Mouse (Mus musculus) kidney, postnatal 4 days (tissue): ENCODE results near the gene Ccdc92.

Experiments
- DNase-seq, 2 experiments: peaks; one replicate each; pipeline ENCODE4 v3.0.0; 2021; ENCODE audit warnings: mixed read lengths in 2 of 2

Ccdc92 gene

DNA sequence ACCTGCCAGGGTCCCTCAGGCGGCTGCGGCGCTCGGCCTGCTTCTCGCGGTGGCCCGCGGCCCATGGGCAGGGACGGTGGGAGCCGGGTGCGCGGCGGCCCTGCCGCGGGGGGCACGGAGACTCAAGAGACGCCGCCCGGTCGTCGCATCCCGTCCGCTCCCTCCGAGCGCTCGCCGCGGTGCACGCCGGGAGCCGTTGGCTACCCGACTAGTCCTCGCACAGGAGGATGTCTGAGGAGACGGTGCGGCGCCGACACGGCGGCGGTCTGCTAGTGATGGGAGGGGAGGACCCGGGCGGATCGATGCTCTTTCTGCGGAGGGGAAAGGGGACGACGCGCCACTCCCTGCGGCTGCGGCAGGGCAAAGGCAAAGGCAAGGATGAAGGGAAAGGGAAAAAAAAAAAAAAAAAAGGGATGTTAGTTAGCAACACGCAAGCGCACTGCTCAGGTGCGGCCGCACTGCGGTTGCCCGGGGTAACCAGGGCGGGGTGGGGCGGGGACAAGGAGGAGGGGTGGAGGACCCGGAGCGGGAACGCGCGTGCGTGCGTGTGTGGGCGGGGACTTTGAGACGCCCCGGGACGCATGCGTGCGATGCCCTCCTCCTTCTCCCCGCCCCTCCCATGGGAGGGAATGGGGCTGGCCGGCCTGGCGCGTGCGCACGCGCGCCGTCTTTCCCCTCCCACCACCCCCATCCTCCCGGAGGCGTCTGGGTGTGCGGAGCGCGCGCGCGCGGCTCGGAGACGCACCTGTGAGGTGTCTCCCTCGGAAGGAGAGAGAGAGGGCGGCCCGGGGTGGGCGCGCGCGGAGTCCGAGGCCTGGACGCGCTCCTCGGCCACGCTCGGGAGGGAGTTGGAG, at the start of gene Ccdc92, which contains the start of gene Zfp664:
Gene Ccdc92 (minus strand): TSS at position 412 of the 854 bp plus-strand sequence.
Gene Zfp664 (plus strand): TSS at position 679 of the 854 bp plus-strand sequence.
- DNase-seq, result peak; percentile 98 to 99

DNA sequence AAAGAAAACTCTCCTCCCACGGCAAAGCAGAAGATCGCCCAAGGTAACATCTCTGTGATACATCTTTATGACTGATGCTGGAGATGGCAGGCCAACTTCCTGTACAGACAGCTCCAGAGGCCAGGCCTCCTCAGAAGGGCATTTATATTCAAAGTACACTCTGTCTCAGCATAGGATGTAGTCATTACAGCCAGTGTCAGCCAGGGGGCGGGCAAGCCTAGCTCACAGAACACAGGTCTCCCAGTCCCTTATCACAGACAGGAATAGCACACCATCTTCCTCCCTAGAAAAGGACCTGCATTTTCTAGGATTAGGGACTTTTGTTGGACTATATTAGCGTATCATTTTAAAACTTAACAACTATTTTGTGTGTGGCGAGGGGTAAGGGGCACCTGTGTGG, 46.6 kb upstream of the Ccdc92 start:
- DNase-seq, result peak; percentile 89 to 92

DNA sequence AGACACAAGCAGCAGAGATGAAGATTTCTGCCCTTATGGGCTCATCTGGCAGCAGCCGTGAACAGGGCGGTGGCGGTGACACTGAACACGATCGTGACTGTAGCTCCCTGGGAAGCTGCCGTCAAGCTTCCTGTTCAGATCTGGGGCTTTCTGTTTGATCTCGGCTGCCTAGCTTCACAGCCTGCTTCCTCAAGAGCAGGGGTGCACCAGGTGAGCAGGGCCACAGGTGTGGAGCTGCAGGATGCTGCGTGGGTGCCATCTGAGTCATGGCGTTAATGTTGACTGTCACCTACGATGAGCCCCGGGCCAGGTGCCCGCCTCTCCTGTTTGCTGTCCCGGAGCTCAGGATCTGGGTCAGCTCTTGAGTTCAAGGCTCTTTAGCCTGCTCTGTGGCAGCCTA, 44.7 kb upstream of the Ccdc92 start:
- no peak for DNase-seq

DNA sequence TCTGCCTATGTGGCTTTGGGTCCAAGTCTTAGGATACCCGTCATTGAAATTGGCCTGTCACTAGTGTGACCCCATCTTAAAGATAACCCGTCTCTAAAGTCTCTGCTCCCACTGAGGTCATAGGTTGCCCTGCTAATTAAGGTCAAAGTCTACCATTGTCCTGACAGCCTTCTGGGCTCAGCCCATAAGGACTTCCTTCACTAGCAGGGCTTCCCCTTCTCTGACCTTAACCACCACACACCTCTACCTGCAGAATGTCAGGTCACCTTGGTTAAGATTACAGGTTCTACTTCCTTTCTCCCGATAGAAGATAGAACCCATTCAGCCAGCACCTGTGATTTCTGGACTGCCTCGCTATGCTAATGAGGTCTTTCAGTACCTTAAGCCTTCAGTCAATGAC, 41.6 kb upstream of the Ccdc92 start:
- no peak for DNase-seq

- no peak for DNase-seq
Measured at GRCm38 (mm10) chr5:124902195-124902594, 40.0 kb upstream of the Ccdc92 start.

- DNase-seq, result no peak
Measured at GRCm38 (mm10) chr5:124901675-124902074, 39.5 kb upstream of the Ccdc92 start.

DNA sequence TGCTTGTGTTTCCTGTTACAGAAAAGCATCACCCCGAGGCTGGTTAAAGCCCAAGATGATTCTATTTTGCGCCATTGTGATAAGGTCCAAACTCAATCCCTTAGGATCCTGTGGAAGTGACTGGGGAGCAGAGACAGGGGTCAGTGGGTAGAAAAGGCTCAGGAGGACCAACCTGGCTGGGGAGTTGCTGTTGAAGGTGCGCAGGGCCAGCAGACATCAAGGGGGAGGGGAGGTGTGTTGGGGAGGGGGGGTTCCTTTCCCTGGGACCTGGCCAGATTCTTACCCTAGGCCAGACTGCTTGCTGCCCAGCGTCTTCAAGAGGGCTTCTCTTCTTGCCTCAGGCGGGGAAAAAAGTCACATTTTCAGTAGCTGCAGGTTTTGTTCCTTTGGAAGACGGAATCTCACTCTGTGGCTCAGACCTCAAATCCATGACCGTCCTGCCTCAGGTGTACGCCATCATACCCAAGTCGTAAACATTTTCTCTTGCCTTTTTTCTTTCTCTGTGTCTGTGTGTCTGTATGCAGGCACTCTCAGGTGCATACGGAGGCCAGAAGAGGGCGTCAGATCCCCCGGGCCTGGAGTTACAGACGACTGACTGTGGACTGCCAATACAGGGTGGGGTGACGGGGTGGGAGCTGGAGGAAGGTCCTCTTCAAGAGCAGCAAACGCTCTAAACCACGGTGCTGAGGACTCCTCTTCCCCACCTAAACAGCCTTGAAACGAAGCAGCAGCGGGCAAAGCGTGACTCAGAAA, 38.7 kb upstream of the Ccdc92 start:
- no peak for DNase-seq

- DNase-seq, result peak; percentile 91 to 92
Measured at GRCm38 (mm10) chr5:124899945-124900631, 37.9 kb upstream of the Ccdc92 start.

DNA sequence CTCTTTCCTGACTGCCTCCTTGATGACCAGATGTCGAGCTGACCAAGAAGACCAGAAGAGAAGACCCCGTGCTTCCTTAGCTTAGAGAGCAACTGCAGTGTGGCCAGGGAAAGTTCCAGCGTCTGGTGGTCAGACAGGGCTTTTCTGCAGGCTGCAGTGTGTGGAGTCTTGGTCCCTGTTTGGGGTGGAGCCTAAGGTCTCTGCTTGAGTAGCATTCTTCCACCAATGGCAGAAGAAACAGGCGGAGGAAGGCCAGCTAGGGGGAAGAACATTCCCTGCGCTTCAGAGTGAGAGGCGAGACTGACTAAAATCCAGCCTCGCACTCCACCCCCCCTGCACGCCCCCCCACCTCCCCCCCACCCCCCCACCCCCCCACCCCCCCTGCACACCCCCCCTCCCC, 33.9 kb upstream of the Ccdc92 start:
- DNase-seq, result peak; percentile 39 to 57

- DNase-seq, result no peak
Measured at GRCm38 (mm10) chr5:124891921-124892370, 29.7 kb upstream of the Ccdc92 start.

- no peak for DNase-seq
Measured at GRCm38 (mm10) chr5:124888661-124889060, 26.4 kb upstream of the Ccdc92 start.

DNA sequence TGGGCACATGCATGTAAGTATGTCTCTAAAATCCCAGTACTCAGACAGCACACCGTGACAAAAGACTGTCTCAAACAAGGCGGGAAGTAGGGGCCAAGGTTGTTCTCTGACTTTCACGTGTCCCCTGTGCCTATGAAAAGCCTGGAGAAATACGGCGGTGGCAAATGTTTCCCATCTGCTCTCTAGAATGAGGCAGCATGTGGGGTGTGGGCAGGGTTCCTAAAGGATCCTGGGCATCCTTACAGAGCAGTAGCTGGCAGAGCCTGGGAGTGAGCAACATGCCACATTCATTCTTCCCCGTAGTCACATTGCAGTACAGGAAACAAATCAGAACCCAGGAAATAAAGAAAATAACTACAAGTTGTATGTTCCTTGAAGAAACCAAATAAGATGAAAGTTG, 21.7 kb upstream of the Ccdc92 start:
- no peak for DNase-seq

- no peak for DNase-seq
Measured at GRCm38 (mm10) chr5:124879801-124880200, 17.6 kb upstream of the Ccdc92 start.

- no peak for DNase-seq
Measured at GRCm38 (mm10) chr5:124879251-124879650, 17.0 kb upstream of the Ccdc92 start.

- DNase-seq, result no peak
Measured at GRCm38 (mm10) chr5:124873890-124874601, 11.8 kb upstream of the Ccdc92 start.

- DNase-seq, result no peak
Measured at GRCm38 (mm10) chr5:124873096-124873495, 10.9 kb upstream of the Ccdc92 start.

- DNase-seq, result no peak
Measured at GRCm38 (mm10) chr5:124872033-124872432, 9.8 kb upstream of the Ccdc92 start.

DNA sequence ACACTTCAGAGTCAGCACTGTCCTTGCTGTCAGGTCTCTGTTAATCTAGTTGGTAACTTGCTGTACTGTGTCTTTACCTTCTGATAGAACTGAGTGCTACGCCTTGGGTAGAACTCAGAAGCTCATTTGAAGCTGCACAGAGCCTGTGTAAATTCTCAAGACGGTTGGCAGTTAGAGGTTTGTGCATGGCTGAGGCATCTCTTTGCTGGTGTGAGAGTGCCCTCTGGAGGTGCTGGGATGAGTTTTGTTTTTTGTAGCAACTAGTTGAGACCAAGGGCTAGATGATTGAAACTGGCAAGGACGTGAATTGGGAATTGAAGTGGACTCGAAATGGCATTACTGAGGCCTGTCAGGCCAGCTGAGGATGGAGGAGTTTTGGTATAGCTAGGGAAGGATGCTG, 6.8 kb upstream of the Ccdc92 start:
- DNase-seq, result peak; percentile 75 to 81

DNA sequence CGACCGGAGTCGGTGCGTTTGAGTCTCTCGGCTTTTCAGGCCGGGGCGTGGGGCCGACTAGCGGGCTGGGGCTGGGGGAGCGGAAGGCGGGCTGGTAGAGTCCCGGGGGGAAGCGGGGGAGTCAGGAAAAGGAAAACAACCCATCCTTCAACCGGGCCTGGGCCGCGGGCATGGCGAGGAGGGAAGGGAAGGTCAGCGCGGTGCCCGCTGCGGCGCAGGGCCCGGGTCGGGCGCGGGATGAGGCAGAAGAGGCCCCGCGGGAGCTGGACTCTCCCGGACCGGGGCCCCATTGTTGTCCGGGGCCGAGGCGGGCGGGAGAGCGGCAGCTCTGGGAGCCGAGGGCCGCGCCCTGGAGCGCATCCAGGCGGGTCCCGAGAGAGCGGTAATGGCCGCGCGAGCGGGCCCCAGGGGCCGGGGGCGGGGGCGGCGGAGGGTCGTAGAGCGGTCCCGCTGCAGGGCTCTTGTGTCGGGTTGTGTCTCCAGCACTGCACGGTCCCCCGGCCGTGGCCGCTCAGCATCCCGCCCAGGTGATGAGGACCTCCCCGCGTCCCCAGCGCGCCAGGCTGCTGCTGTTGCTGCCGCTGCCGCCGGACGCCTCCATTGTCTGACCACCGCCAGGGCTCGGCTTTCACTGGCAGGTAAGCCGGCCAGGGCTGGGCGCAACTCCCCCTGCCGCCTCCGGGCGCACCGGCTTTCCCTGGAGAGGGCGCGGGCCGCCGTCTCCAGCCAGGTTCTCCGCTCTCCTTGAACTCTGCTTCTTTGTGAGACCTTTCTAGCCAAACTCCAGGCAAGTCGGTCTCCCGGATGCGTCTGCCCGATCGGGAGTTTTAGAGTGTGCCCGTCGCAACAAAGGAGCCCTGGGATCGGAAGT, 882 bp upstream of the Ccdc92 start:
- peak; percentile 62 to 79 for DNase-seq

GRCm38 (mm10) chr5:124861463-124861862, 761 bp downstream of the Ccdc92 start:
- DNase-seq, result peak; percentile 27 to 49

GRCm38 (mm10) chr5:124860013-124860412, 2.2 kb downstream of the Ccdc92 start:
- peak; percentile 19 to 37 for DNase-seq
